Mouse (Mus musculus): ENCODE results near the gene Clec16a. TPM values are rescaled to one million over a fixed set of nuclear protein-coding genes. Genes with fewer than 3 reads are reported as not detected.
A peak's percentile ranks its signal among the peaks of the same experiment; 100 is the strongest.

Gene Clec16a
- polyA plus RNA-seq, 1 experiment from 2014 or later: 29.6 TPM

DNA sequence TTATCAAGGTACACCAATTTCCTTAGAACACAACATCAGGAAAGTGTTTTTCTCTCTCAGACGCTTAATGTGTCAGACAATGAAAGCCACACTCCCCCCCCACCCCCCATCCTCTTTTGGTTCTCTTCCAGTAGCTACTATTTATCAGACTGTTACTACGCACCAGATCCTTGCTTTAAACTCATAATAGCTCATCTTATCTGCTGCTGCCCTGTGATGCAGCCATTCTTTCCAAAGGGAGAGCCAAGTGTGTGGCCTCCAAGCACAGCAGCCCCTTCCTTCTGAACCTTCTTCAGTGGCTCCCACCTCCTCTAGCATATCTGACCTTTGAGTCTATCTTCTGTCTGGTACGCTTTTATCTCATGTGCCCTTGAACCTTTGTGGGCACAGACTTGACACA is 145.3 kb downstream of the Clec16a start:
- DNase-seq (ENCODE audit: low spot score): no peak
- Histone ChIP-seq H3K4me3 (ENCODE audit: low read depth, low read length) (no peak overlapping the region), H3K27ac (replicated peaks; ENCODE audit: low read depth, low read length) (no peak overlapping the region), H3K4me2 (ENCODE audit: low read depth, low read length) (no peak overlapping the region), H3K9me3 (ENCODE audit: control insufficient read depth, low read length) (no peaks in the 10 kb centered on the region), H3K4me1 (ENCODE audit: control insufficient read depth, insufficient read depth, low read length) (no peaks in the 10 kb centered on the region; the same call in none of the 2 replicates), H3K9ac (ENCODE audit: low read depth, low read length) (no peak overlapping the region), H3K27me3 (replicated peaks; ENCODE audit: control insufficient read depth, insufficient read depth, low read length) (no peaks in the 10 kb centered on the region), H3K36me3 (ENCODE audit: control insufficient read depth, insufficient read depth, low read length) (0 out of 2 replicates have a peak, but pooled peaks cover 3% of the 10 kb centered on the region)
- 76% methylated on average over 3 of the region's 3 CpGs for WGBS
- no peak for ATAC-seq (ENCODE audit: low read depth)

DNA sequence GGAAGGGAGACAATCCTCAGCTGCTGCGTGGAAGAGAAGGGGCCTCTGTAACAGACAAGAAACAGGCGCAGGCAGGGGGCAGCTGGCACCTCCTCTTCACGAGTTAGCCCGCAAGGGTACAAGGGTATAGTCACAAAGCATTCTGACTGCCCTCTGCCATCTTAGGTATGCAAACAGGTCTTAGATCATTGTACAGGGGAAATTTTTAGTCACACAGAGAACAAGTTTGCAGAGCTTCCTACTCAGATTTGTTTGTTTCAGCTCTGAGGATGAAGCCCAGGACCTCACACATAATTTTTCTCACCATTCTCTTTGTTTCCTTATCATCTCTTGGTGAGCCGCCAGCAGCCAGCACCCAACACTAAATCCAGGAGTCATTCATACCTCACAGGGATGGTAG is 146.6 kb downstream of the Clec16a start:
- no peak overlapping the region for H3K9ac ChIP-seq (ENCODE audit: low read depth, low read length)
- H3K4me1 ChIP-seq (ENCODE audit: control insufficient read depth, insufficient read depth, low read length): no peaks in the 10 kb centered on the region; the same call in none of the 2 replicates
- no peaks in the 10 kb centered on the region for H3K9me3 ChIP-seq (ENCODE audit: control insufficient read depth, low read length)
- no peaks in the 10 kb centered on the region for H3K27me3 ChIP-seq (replicated peaks; ENCODE audit: control insufficient read depth, insufficient read depth, low read length)
- ATAC-seq (ENCODE audit: low read depth): no peak
- 85% methylated on average over 5 of the region's 5 CpGs for WGBS
- 0 out of 2 replicates have a peak, but pooled peaks cover 3% of the 10 kb centered on the region for H3K36me3 ChIP-seq (ENCODE audit: control insufficient read depth, insufficient read depth, low read length)
- no peak overlapping the region for H3K27ac ChIP-seq (replicated peaks; ENCODE audit: low read depth, low read length)
- DNase-seq (ENCODE audit: low spot score): no peak
- H3K4me3 ChIP-seq (ENCODE audit: low read depth, low read length): no peak overlapping the region
- no peak overlapping the region for H3K4me2 ChIP-seq (ENCODE audit: low read depth, low read length)

DNA sequence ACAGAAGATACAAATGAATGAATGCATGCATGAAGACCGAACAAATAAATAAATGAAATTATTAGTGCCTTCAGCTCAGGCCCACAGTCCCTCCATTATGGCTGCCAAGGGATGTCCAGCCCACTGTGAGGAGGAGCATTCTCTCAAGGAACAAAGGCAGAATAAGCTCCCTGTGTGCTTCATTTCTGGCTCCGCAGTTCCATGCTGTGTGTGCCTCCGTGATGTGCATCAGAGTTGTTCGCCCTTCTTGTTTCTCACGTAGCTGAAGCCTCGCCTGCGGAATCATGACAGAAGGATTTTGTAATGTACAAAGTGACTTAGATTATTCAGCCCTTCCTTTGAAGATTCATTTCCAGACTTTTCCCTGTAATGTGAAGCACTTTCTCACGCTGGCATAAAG is 147.7 kb downstream of the Clec16a start:
- Histone ChIP-seq H3K4me2 (ENCODE audit: low read depth, low read length) (no peak overlapping the region), H3K9me3 (ENCODE audit: control insufficient read depth, low read length) (no peaks in the 10 kb centered on the region), H3K4me3 (ENCODE audit: low read depth, low read length) (no peak overlapping the region), H3K9ac (ENCODE audit: low read depth, low read length) (no peak overlapping the region), H3K27ac (replicated peaks; ENCODE audit: low read depth, low read length) (no peak overlapping the region), H3K27me3 (replicated peaks; ENCODE audit: control insufficient read depth, insufficient read depth, low read length) (no peaks in the 10 kb centered on the region), H3K4me1 (ENCODE audit: control insufficient read depth, insufficient read depth, low read length) (no peaks in the 10 kb centered on the region; the same call in none of the 2 replicates), H3K36me3 (ENCODE audit: control insufficient read depth, insufficient read depth, low read length) (0 out of 2 replicates have a peak, but pooled peaks cover 3% of the 10 kb centered on the region)
- ATAC-seq (ENCODE audit: low read depth) (no peak), DNase-seq (ENCODE audit: low spot score) (no peak)
- 82% methylated on average over 8 of the region's 8 CpGs for WGBS

DNA sequence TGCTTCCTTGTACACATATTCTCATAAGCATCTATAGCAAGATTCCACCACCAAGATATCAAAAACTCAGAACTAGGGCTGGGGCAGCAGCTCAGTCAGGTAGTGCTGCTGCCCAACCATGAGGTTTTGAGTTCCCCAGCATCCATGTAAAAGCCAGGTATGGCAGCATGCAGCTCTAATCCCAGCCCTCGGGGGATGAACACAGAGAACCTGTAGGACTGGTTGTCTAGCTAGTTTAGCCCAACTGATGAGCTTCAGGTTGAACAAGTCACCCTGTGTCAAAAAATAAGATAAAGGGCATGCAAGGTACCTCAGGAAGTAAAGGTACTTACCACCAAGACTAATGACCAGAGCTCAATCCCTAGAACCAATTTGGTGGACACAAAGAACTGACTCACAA is 148.3 kb downstream of the Clec16a start:
- DNase-seq (ENCODE audit: low spot score) (peak; percentile 68), ATAC-seq (ENCODE audit: low read depth) (no peak)
- H3K27me3 ChIP-seq (replicated peaks; ENCODE audit: control insufficient read depth, insufficient read depth, low read length): no peaks in the 10 kb centered on the region
- no peak overlapping the region for H3K27ac ChIP-seq (replicated peaks; ENCODE audit: low read depth, low read length)
- no peaks in the 10 kb centered on the region; the same call in none of the 2 replicates for H3K4me1 ChIP-seq (ENCODE audit: control insufficient read depth, insufficient read depth, low read length)
- 100% methylated on average over 1 of the region's 1 CpGs for WGBS
- H3K4me2 ChIP-seq (ENCODE audit: low read depth, low read length): no peak overlapping the region
- no peak overlapping the region for H3K4me3 ChIP-seq (ENCODE audit: low read depth, low read length)
- H3K9me3 ChIP-seq (ENCODE audit: control insufficient read depth, low read length): no peaks in the 10 kb centered on the region
- 0 out of 2 replicates have a peak, but pooled peaks cover 3% of the 10 kb centered on the region for H3K36me3 ChIP-seq (ENCODE audit: control insufficient read depth, insufficient read depth, low read length)
- no peak overlapping the region for H3K9ac ChIP-seq (ENCODE audit: low read depth, low read length)

DNA sequence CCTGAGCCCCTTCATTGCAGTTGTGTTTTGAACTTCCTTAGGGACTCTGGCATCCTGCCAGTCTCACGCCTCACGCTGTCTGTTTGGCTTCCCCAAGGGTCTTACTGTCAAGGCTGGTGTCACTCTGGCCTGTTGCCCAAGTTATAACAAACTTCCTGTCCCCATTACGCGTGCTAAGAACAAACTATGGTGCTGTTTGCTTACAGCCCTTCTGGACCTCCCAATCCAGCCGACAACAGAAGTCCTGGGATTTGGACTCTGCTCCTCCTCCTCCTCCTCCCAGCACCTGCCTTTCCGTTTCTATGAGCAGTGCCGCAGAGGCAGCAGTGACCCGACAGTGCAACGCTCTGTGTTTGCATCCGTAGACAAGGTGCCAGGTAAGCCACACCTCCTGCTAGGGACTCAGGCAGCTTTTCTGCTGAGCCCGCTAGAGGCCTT is 149.3 kb downstream of the Clec16a start:
- Histone ChIP-seq H3K9ac (ENCODE audit: low read depth, low read length) (no peak overlapping the region), H3K36me3 (ENCODE audit: control insufficient read depth, insufficient read depth, low read length) (0 out of 2 replicates have a peak, but pooled peaks cover 3% of the 10 kb centered on the region), H3K27ac (replicated peaks; ENCODE audit: low read depth, low read length) (no peak overlapping the region), H3K4me1 (ENCODE audit: control insufficient read depth, insufficient read depth, low read length) (no peaks in the 10 kb centered on the region; the same call in none of the 2 replicates), H3K4me2 (ENCODE audit: low read depth, low read length) (no peak overlapping the region), H3K4me3 (ENCODE audit: low read depth, low read length) (no peak overlapping the region), H3K27me3 (replicated peaks; ENCODE audit: control insufficient read depth, insufficient read depth, low read length) (no peaks in the 10 kb centered on the region), H3K9me3 (ENCODE audit: control insufficient read depth, low read length) (no peaks in the 10 kb centered on the region)
- WGBS: 40% methylated on average over 11 of the region's 11 CpGs
- DNase-seq (ENCODE audit: low spot score): peak; percentile 52
- ATAC-seq (ENCODE audit: low read depth): no peak

DNA sequence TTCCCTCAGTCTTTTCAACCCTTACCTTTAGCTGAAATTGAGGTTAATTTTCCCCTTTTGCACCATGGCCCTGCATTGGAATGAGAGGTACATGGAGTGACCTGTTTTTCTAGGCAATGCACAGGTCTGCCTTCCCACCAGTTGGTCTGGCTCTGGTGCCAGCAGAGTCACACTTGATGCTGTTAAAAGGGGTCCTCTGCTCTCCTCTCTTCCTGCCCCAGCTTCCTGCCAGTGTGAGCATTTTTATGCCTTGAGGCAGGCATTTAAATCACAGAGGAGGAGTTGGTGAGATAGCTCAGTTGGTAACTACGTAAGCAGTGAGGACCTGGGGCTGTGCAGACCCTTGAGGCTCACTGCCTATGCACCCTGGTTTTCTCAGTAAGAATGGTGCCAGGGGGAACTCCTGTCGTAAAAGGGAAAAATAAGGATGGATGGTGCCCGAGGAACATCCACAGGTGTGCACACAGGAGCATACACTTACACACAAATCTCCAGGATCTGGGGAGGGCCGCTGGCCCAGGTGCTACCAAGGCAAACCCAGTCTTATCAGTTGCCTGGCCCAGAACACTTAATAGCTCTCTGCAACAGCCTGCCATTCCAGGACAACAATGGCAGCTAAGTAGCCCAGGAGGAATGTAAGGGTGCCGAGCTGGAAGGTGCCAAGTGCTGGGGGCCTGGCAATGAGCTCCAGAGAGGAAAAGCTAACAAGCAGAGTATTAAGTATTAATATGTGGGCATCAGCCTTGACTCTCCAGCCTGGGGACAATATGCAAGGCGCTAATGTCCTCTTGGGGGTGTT is 152.9 kb downstream of the Clec16a start:
- DNase-seq (ENCODE audit: low spot score) (no peak), ATAC-seq (ENCODE audit: low read depth) (no peak)
- no peak overlapping the region for H3K4me3 ChIP-seq (ENCODE audit: low read depth, low read length)
- no peaks in the 10 kb centered on the region for H3K36me3 ChIP-seq (ENCODE audit: control insufficient read depth, insufficient read depth, low read length)
- H3K27me3 ChIP-seq (replicated peaks; ENCODE audit: control insufficient read depth, insufficient read depth, low read length): no peaks in the 10 kb centered on the region
- H3K9me3 ChIP-seq (ENCODE audit: control insufficient read depth, low read length): no peaks in the 10 kb centered on the region
- WGBS: 70% methylated on average over 6 of the region's 6 CpGs
- H3K4me1 ChIP-seq (ENCODE audit: control insufficient read depth, insufficient read depth, low read length): no peaks in the 10 kb centered on the region; the same call in 1 of the 2 replicates
- no peak overlapping the region for H3K27ac ChIP-seq (replicated peaks; ENCODE audit: low read depth, low read length)
- H3K9ac ChIP-seq (ENCODE audit: low read depth, low read length): no peak overlapping the region
- no peak overlapping the region for H3K4me2 ChIP-seq (ENCODE audit: low read depth, low read length)

DNA sequence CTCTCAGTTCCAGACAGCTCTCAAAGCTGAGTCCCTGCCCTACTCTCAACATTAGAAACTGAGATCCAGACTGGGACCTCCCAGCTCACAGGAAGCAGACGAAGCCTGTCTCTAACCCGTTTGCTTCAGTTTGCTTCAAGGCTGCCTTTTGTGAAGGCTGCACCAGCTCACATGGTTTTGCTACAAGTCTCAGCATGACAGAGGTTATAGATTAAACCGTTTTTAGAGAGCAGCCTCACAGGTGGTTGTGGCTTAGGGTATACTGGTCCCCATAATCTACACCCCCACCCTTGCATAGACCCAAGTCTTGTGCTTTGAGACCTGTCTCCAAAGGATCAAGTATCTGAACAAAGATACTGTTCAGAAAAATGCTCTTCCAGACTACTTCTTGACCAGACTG is 154.2 kb downstream of the Clec16a start:
- no peak overlapping the region for H3K4me3 ChIP-seq (ENCODE audit: low read depth, low read length)
- DNase-seq (ENCODE audit: low spot score): no peak
- WGBS: 46% methylated on average over 3 of the region's 3 CpGs
- no peaks in the 10 kb centered on the region; the same call in 1 of the 2 replicates for H3K4me1 ChIP-seq (ENCODE audit: control insufficient read depth, insufficient read depth, low read length)
- no peak for ATAC-seq (ENCODE audit: low read depth)
- no peak overlapping the region for H3K27ac ChIP-seq (replicated peaks; ENCODE audit: low read depth, low read length)
- H3K27me3 ChIP-seq (replicated peaks; ENCODE audit: control insufficient read depth, insufficient read depth, low read length): no peaks in the 10 kb centered on the region
- H3K9ac ChIP-seq (ENCODE audit: low read depth, low read length): no peak overlapping the region
- no peaks in the 10 kb centered on the region for H3K9me3 ChIP-seq (ENCODE audit: control insufficient read depth, low read length)
- no peak overlapping the region for H3K4me2 ChIP-seq (ENCODE audit: low read depth, low read length)
- H3K36me3 ChIP-seq (ENCODE audit: control insufficient read depth, insufficient read depth, low read length): no peaks in the 10 kb centered on the region

DNA sequence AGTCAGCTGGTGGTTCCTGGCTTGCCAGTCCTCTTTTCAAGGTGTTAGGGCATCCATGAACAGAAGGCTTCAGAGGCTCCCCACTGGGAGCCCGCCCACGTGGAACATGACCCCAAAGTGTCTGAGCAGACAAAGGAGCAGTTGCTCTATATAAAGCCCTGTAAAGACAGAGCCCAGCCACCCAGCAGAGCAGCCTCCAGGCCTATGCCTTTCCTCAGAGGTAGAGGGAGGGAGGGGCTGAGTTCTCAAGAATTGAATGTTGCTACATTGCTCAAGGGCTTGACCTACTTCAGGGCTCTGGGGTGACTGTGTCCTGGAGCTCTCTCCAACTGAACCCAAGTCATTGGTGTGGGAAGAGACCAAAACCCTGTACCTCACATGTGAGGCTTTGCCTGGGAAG is 155.0 kb downstream of the Clec16a start:
- H3K4me2 ChIP-seq (ENCODE audit: low read depth, low read length): no peak overlapping the region
- H3K27ac ChIP-seq (replicated peaks; ENCODE audit: low read depth, low read length): no peak overlapping the region
- no peaks in the 10 kb centered on the region for H3K27me3 ChIP-seq (replicated peaks; ENCODE audit: control insufficient read depth, insufficient read depth, low read length)
- 53% methylated on average over 2 of the region's 2 CpGs for WGBS
- H3K4me3 ChIP-seq (ENCODE audit: low read depth, low read length): no peak overlapping the region
- H3K4me1 ChIP-seq (ENCODE audit: control insufficient read depth, insufficient read depth, low read length): no peaks in the 10 kb centered on the region
- DNase-seq (ENCODE audit: low spot score): no peak
- no peaks in the 10 kb centered on the region for H3K36me3 ChIP-seq (ENCODE audit: control insufficient read depth, insufficient read depth, low read length)
- ATAC-seq (ENCODE audit: low read depth): peak; percentile 50; the same call in 1 of the 2 replicates
- no peak overlapping the region for H3K9ac ChIP-seq (ENCODE audit: low read depth, low read length)
- H3K9me3 ChIP-seq (ENCODE audit: control insufficient read depth, low read length): no peaks in the 10 kb centered on the region

DNA sequence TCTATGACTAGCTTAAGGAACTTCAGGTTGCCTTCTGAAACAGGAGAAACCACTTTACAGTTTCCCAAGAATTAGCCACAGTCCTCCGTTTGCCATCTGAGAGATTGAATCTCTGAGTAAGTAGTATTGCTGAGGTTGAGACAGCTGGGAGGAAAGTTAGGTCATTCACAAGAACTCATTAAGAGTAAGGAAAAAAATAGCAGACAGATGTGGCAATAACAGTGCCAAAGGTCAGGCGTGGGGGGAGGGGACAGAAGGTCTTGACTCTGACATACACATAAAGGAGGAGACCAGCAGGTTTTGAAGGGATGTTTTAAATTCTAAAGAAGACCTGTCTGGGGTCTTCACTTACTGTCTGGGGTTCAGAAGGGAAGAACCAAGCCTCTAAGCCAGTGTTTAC is 157.3 kb downstream of the Clec16a start:
- Histone ChIP-seq H3K4me3 (ENCODE audit: low read depth, low read length) (no peak overlapping the region), H3K4me2 (ENCODE audit: low read depth, low read length) (no peak overlapping the region), H3K27me3 (replicated peaks; ENCODE audit: control insufficient read depth, insufficient read depth, low read length) (no peaks in the 10 kb centered on the region), H3K4me1 (ENCODE audit: control insufficient read depth, insufficient read depth, low read length) (no peaks in the 10 kb centered on the region), H3K9me3 (ENCODE audit: control insufficient read depth, low read length) (no peaks in the 10 kb centered on the region), H3K36me3 (ENCODE audit: control insufficient read depth, insufficient read depth, low read length) (no peaks in the 10 kb centered on the region), H3K27ac (replicated peaks; ENCODE audit: low read depth, low read length) (no peak overlapping the region), H3K9ac (ENCODE audit: low read depth, low read length) (no peak overlapping the region)
- WGBS: 58% methylated on average over 2 of the region's 2 CpGs
- no peak for DNase-seq (ENCODE audit: low spot score)
- ATAC-seq (ENCODE audit: low read depth): no peak
